Mouse (Mus musculus) megakaryocyte, embryonic 14.5 days (primary cell): ENCODE results near the gene Rnd2.

Experiments
- FLI1 ChIP-seq: IDR thresholded peaks from 2 replicates; pipeline ENCODE4 v1.6.1; 2012; ENCODE audit warnings: low read length, inconsistent platforms, mixed read lengths
- GATA1 ChIP-seq: IDR thresholded peaks from 3 replicates; pipeline ENCODE4 v1.6.1; 2012; ENCODE audit warnings: mixed read lengths, low read length, inconsistent platforms, borderline replicate concordance

DNA sequence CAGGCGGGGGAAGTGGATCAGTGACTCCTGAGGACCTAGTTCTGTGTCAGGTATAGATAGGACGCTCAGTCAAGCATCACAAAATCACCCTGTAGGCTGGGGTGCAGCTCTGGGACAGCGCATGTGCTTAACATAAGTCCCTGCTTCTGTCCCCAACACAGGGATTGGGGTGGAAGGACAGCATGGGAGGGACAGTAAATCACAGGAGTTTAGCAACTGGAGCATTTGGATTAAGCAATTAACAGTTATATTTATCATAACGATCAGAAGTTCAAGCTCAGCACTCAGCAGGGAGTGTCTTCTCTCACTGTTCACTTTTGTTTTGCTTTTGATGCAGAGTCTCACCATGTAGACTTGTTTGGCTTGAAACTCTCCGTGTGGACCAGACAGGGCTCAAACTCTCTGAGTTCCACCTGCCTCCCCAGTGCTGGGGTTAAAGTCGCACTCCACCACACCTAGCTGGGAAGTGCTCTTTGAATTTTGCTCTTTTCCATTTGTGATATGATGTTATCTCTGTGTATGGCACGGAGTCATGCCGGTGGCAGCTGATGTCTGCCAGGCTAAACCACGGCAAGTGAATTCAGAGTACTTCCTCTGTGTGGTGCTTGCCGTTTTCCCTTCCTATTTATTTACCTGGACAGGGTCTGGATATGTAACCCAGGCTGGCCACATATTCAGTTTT, 12.6 kb upstream of the Rnd2 start:
- TF ChIP-seq GATA1, result no peak
- TF ChIP-seq FLI1, result no peak
